8 mouse cellular contexts compared by ENCODE assay signal in genomic region chr2:126663481-126663880, GRCm38 (mm10). TPM values are rescaled to one million over a fixed set of nuclear protein-coding genes. Genes with fewer than 3 reads are reported as not detected.
DNase-seq lines count a peak whose midpoint lies in the region; ATAC-seq and TF ChIP-seq lines count a peak whose summit lies in the region.
"Had no signal": no experiment of that assay in that cellular context is flagged by ENCODE, and none has a peak within 500 bp of the region (broad histone marks: within the 10 kb centered on the region; RNA-seq: fewer than 3 reads in every experiment).

No protein-coding gene starts in this region.

- no peak for ATAC-seq in hindbrain, postnatal 0 days
- ATAC-seq in hindbrain, embryonic 13.5 days (ENCODE audit: low FRiP score): no peak
- peak; percentile 28; the same call in 1 of the 2 replicates for ATAC-seq in G1E (ENCODE audit: extremely low read depth, insufficient number of reproducible peaks, low FRiP score, poor library complexity, severe bottlenecking)
- ATAC-seq in intestine, postnatal 0 days: no peak

- peak; percentile 75 for TF ChIP-seq CTCF in hindbrain, postnatal 0 days (IDR thresholded peaks at IDR 0.05; ENCODE audit: low read depth)
- no peak for TF ChIP-seq CTCF in G1E (IDR thresholded peaks at IDR 0.05; ENCODE audit: low read depth, low read length)
- TF ChIP-seq CTCF in intestine, postnatal 0 days (IDR thresholded peaks at IDR 0.05; ENCODE audit: low read depth): peak; percentile 79

- no peaks in the 10 kb centered on the region for H3K9me3 ChIP-seq in hindbrain, postnatal 0 days (ENCODE audit: low read length)
- no peaks in the 10 kb centered on the region for H3K9me3 ChIP-seq in hindbrain, embryonic 13.5 days
- no peaks in the 10 kb centered on the region for H3K9me3 ChIP-seq in G1E (replicated peaks)
- H3K9me3 ChIP-seq in intestine, postnatal 0 days (ENCODE audit: control insufficient read depth): no peaks in the 10 kb centered on the region
- H3K9me3 ChIP-seq: lung, embryonic 15.5 days had no signal

- WGBS in hindbrain, postnatal 0 days: 52% methylated on average over 4 of the region's 4 CpGs
- WGBS in hindbrain, embryonic 13.5 days: 65% methylated on average over 4 of the region's 4 CpGs
- 54% methylated on average over 4 of the region's 4 CpGs for WGBS in intestine, postnatal 0 days

- no peak overlapping the region for H3K9ac ChIP-seq in hindbrain, postnatal 0 days (replicated peaks; ENCODE audit: low read length)
- H3K9ac ChIP-seq in hindbrain, embryonic 13.5 days: no peak overlapping the region
- no peak overlapping the region for H3K9ac ChIP-seq in intestine, postnatal 0 days (ENCODE audit: low read depth, low read length)
- H3K9ac ChIP-seq: lung, embryonic 15.5 days had no signal

- no peak overlapping the region for H3K4me2 ChIP-seq in hindbrain, postnatal 0 days (ENCODE audit: low read depth, low read length)
- H3K4me2 ChIP-seq in hindbrain, embryonic 13.5 days: no peak overlapping the region
- H3K4me2 ChIP-seq in intestine, postnatal 0 days (replicated peaks; ENCODE audit: low read depth): no peak overlapping the region
- H3K4me2 ChIP-seq: lung, embryonic 15.5 days had no signal

- no peak overlapping the region for H3K4me3 ChIP-seq in hindbrain, postnatal 0 days (ENCODE audit: low read length)
- H3K4me3 ChIP-seq in hindbrain, embryonic 13.5 days: no peak overlapping the region
- H3K4me3 ChIP-seq in G1E (ENCODE audit: low read depth, low read length): no peak overlapping the region
- H3K4me3 ChIP-seq in intestine, postnatal 0 days (ENCODE audit: low read depth, low read length): no peak overlapping the region
- H3K4me3 ChIP-seq: lung, embryonic 15.5 days had no signal

- no peaks in the 10 kb centered on the region for H3K36me3 ChIP-seq in hindbrain, postnatal 0 days (ENCODE audit: insufficient read depth, low read length)
- no peaks in the 10 kb centered on the region for H3K36me3 ChIP-seq in hindbrain, embryonic 13.5 days
- peaks cover 25% of the 10 kb centered on the region for H3K36me3 ChIP-seq in G1E (replicated peaks)
- H3K36me3 ChIP-seq in intestine, postnatal 0 days (ENCODE audit: control insufficient read depth, insufficient read depth): no peaks in the 10 kb centered on the region
- H3K36me3 ChIP-seq: lung, embryonic 15.5 days had no signal

- H3K27me3 ChIP-seq in hindbrain, postnatal 0 days (ENCODE audit: insufficient read depth, low read length): no peaks in the 10 kb centered on the region
- H3K27me3 ChIP-seq in hindbrain, embryonic 13.5 days: no peaks in the 10 kb centered on the region
- H3K27me3 ChIP-seq in G1E (ENCODE audit: insufficient read depth, low read length): no peaks in the 10 kb centered on the region
- H3K27me3 ChIP-seq in intestine, postnatal 0 days (replicated peaks; ENCODE audit: control insufficient read depth, insufficient read depth, low read length): no peaks in the 10 kb centered on the region
- H3K27me3 ChIP-seq: lung, embryonic 15.5 days had no signal

- peak; percentile 72 for DNase-seq in hindbrain, postnatal 0 days (ENCODE audit: low spot score)
- DNase-seq in B cell, adult 2 months: peak; percentile 39 to 48
- DNase-seq in G1E (ENCODE audit: low spot score): no peak
- DNase-seq in skeletal muscle tissue, adult 2 months (ENCODE audit: low read depth, low spot score): peak; percentile 8
- DNase-seq in urinary bladder, postnatal 10 days (ENCODE audit: low spot score): no peak

- no peaks in the 10 kb centered on the region for H3K4me1 ChIP-seq in hindbrain, postnatal 0 days (ENCODE audit: insufficient read depth, low read length)
- H3K4me1 ChIP-seq in hindbrain, embryonic 13.5 days (replicated peaks): no peaks in the 10 kb centered on the region
- peaks cover 3% of the 10 kb centered on the region for H3K4me1 ChIP-seq in G1E (ENCODE audit: insufficient read depth, low read depth, low read length)
- H3K4me1 ChIP-seq in intestine, postnatal 0 days (replicated peaks; ENCODE audit: control insufficient read depth, insufficient read depth, low read length): no peaks in the 10 kb centered on the region
- H3K4me1 ChIP-seq: lung, embryonic 15.5 days had no signal

- no peak overlapping the region for H3K27ac ChIP-seq in hindbrain, postnatal 0 days
- no peak overlapping the region for H3K27ac ChIP-seq in hindbrain, embryonic 13.5 days
- no peak overlapping the region for H3K27ac ChIP-seq in intestine, postnatal 0 days (ENCODE audit: low read depth, low read length)
- H3K27ac ChIP-seq: lung, embryonic 15.5 days had no signal

RNA-seq across cellular contexts. Expression of gene Gabpb1, which starts 12.7 kb away (rescaled TPM):
- total RNA-seq in hindbrain, postnatal 0 days (2014; rRNA removed): 15.2 and 16.9 TPM in 2 replicates
- polyA plus RNA-seq in hindbrain, postnatal 0 days (2015; fragmentation: Nextera tagmentation; extraction: Ambion mirVana): 25.2 and 27.0 TPM in 2 replicates
- polyA plus RNA-seq in hindbrain, embryonic 13.5 days (2015; fragmentation: Nextera tagmentation; extraction: Ambion mirVana): 51.7 and 52.6 TPM in 2 replicates
- total RNA-seq in G1E (2014; fragmentation: Nextera tagmentation) (71.9 and 73.8 TPM in 2 replicates), G1E (2017) (22.3 and 26.2 TPM in 2 replicates)
- polyA plus RNA-seq in G1E (2012): 3.9 and 4.6 TPM in 2 replicates
- polyA plus RNA-seq in intestine, postnatal 0 days (2015; fragmentation: Nextera tagmentation; extraction: Ambion mirVana): 13.8 and 14.7 TPM in 2 replicates

RNA-seq across cellular contexts. Expression of gene Usp8, which starts 43.6 kb away (rescaled TPM):
- total RNA-seq in hindbrain, postnatal 0 days (2014; rRNA removed): 15.6 and 20.3 TPM in 2 replicates
- polyA plus RNA-seq in hindbrain, postnatal 0 days (2015; fragmentation: Nextera tagmentation; extraction: Ambion mirVana): 20.9 and 22.3 TPM in 2 replicates
- 29.1 and 29.4 TPM in 2 replicates for polyA plus RNA-seq in hindbrain, embryonic 13.5 days (2015; fragmentation: Nextera tagmentation; extraction: Ambion mirVana)
- total RNA-seq in G1E (2014; fragmentation: Nextera tagmentation) (72.1 and 81.5 TPM in 2 replicates), G1E (2017) (40.5 and 52.2 TPM in 2 replicates)
- polyA plus RNA-seq in G1E (2012): 15.5 and 19.4 TPM in 2 replicates
- 17.7 and 18.0 TPM in 2 replicates for polyA plus RNA-seq in intestine, postnatal 0 days (2015; fragmentation: Nextera tagmentation; extraction: Ambion mirVana)

RNA-seq across cellular contexts. Expression of gene Hdc, which starts 44.4 kb away (rescaled TPM):
- 0.86 and 1.2 TPM in 2 replicates for total RNA-seq in hindbrain, postnatal 0 days (2014; rRNA removed)
- 2.3 TPM in 2 replicates for polyA plus RNA-seq in hindbrain, postnatal 0 days (2015; fragmentation: Nextera tagmentation; extraction: Ambion mirVana)
- polyA plus RNA-seq in hindbrain, embryonic 13.5 days (2015; fragmentation: Nextera tagmentation; extraction: Ambion mirVana): 1.0 and 2.8 TPM in 2 replicates
- total RNA-seq in G1E (2014; fragmentation: Nextera tagmentation): 17.9 and 21.5 TPM in 2 replicates
- 42.0 and 49.8 TPM in 2 replicates for total RNA-seq in G1E (2017)
- polyA plus RNA-seq in G1E (2012): 2.1 and 2.6 TPM in 2 replicates
- 0.92 and 1.2 TPM in 2 replicates for polyA plus RNA-seq in intestine, postnatal 0 days (2015; fragmentation: Nextera tagmentation; extraction: Ambion mirVana)

Comparison
In these comparisons a context has a peak if more than half of its experiments do, and no peak if none do; other contexts are left out.
1. DNase-seq: peak in hindbrain, postnatal 0 days (single experiment), B cell, adult 2 months (2 of 2) and skeletal muscle tissue, adult 2 months (single experiment); none in G1E (single experiment) and urinary bladder, postnatal 10 days (single experiment).